Mouse (Mus musculus): ENCODE results near the gene Nanp. TPM values are rescaled to one million over a fixed set of nuclear protein-coding genes. Genes with fewer than 3 reads are reported as not detected.

Gene Nanp
- polyA plus RNA-seq, 1 experiment = 18.4 TPM

DNA sequence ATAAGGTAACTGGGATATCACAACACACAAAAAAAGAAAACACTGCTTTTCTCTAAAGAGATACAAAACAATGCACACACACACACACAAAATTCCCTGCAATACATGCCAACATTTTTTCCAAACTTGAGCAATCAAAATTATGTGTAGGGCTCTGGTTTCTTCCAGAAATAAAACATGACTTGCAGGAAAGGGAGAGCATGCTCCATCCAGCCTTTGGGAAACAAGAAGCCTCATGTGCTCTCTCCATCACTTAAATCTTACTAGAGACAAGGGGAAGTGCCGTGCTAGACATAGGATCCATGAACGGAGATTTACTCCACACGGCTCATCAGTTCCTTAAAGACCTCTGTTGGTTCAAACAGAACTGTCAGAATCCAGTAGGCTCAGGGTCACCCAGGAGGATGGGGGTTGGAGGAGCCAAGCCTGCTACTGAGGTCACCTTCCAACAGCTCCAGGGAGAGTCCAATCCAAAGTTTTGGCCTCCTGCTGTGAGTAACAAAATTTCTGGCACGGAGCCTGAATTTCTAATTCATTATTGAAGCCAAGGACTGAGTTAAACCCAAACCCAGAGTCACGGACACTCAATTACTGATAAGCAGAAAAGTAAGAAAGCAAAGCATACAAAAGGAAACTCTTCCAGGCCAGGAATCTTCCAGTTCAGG, 32.8 kb downstream of the Nanp start:
- no peak for TF ChIP-seq GATA1 (IDR thresholded peaks at IDR 0.05; ENCODE audit: low read length)

GRCm38 (mm10) chr2:151004390-151004789, 34.8 kb downstream of the Nanp start:
- TF ChIP-seq GATA1 (IDR thresholded peaks at IDR 0.05; ENCODE audit: low read length) = no peak

- TF ChIP-seq GATA1 (IDR thresholded peaks at IDR 0.05; ENCODE audit: low read length) = no peak
Measured at GRCm38 (mm10) chr2:151003796-151004195, 35.4 kb downstream of the Nanp start.

- TF ChIP-seq GATA1 (IDR thresholded peaks at IDR 0.05; ENCODE audit: low read length) = no peak
Measured at GRCm38 (mm10) chr2:151001619-151002175, 37.5 kb downstream of the Nanp start.

DNA sequence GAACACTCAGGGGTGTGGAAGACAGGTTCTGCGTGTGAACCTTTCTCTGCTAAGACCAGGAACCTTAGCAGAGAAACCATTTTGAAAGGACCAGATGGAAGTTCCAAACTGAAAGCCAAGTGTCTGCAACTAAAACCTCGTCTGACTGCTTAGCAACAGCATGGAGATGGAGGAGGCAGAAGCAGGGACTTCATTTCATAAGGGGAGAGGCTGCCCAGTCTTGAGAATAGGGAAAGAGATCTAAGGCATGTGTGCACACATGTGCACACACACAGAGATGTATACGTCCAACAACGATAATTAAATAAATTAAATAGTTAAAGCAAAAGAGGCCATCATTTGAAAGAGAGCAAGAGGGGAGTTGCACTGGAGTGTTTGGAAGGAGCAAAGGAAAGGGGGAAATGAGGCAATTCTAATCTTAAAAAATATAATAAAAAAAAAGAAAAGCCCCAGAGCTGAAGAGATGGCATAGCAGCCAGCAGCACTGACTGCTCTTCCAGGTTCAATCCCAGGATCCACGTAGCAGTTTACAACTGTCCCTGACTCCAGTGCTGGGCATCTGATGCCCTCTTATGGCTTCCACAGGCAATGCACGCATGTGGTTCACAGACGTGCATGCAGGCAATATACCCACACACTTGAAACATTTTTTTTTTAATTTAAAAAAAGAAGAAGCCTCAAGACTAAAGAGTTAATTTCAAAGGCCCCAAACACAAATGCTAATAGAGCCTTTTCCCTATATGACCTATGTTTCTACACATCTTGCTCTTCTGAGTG, 38.6 kb downstream of the Nanp start:
- no peak for TF ChIP-seq GATA1 (IDR thresholded peaks at IDR 0.05; ENCODE audit: low read length)

- no peak for TF ChIP-seq GATA1 (IDR thresholded peaks at IDR 0.05; ENCODE audit: low read length)
Measured at GRCm38 (mm10) chr2:150999021-150999420, 40.2 kb downstream of the Nanp start.

- TF ChIP-seq GATA1 (IDR thresholded peaks at IDR 0.05; ENCODE audit: low read length) = no peak
Measured at GRCm38 (mm10) chr2:150997618-150998017, 41.6 kb downstream of the Nanp start.

- TF ChIP-seq GATA1 (IDR thresholded peaks at IDR 0.05; ENCODE audit: low read length) = no peak
Measured at GRCm38 (mm10) chr2:150995324-150995723, 43.9 kb downstream of the Nanp start.

- TF ChIP-seq GATA1 (IDR thresholded peaks at IDR 0.05; ENCODE audit: low read length) = no peak
Measured at GRCm38 (mm10) chr2:150991050-150991449, 48.1 kb downstream of the Nanp start.

- TF ChIP-seq GATA1 (IDR thresholded peaks at IDR 0.05; ENCODE audit: low read length) = no peak
Measured at GRCm38 (mm10) chr2:150990506-150990905, 48.7 kb downstream of the Nanp start.

- TF ChIP-seq GATA1 (IDR thresholded peaks at IDR 0.05; ENCODE audit: low read length) = no peak
Measured at GRCm38 (mm10) chr2:150985359-150985758, 53.8 kb downstream of the Nanp start.

- no peak for TF ChIP-seq GATA1 (IDR thresholded peaks at IDR 0.05; ENCODE audit: low read length)
Measured at GRCm38 (mm10) chr2:150982051-150982450, 57.1 kb downstream of the Nanp start.

DNA sequence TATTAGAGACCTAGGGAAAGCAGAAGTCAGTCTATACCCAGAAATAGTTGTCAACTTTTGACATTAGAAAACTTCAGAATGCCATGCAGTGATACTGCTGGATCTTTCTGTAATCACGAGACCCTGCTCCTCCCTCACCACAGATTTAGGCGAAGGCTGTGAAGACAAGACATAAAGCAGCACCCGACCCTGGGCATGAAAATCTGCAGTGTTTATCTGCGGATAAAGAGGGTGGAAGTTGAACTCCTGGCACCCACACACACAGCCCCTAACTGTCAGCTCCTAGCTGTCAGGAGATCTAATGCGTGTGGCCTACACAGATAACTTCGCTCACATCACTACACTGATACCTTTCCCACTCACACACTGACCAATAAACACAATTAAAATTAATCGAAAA, 57.7 kb downstream of the Nanp start:
- no peak for TF ChIP-seq GATA1 (IDR thresholded peaks at IDR 0.05; ENCODE audit: low read length)

GRCm38 (mm10) chr2:150979861-150980620, 59.2 kb downstream of the Nanp start:
- no peak for TF ChIP-seq GATA1 (IDR thresholded peaks at IDR 0.05; ENCODE audit: low read length)

Other genes with a start within 250 kb of the Nanp start
- gene Abhd12, start 134.7 kb downstream of the Nanp start, polyA plus RNA-seq (2012) = 27.8 and 38.3 TPM in 2 replicates
- 23.6 and 23.9 TPM in 2 replicates for gene Gins1, start 134.0 kb downstream of the Nanp start, polyA plus RNA-seq (2012)
- 9.6 and 11.0 TPM in 2 replicates for gene Ninl, start within 50 bp of the Nanp start, polyA plus RNA-seq (2012)
- gene Gm14151, start 53.0 kb upstream of the Nanp start, polyA plus RNA-seq (2012) = not detected in 2 replicates
- gene Gm14147, start 58.8 kb upstream of the Nanp start, polyA plus RNA-seq (2012) = not detected in 2 replicates

Measured in G1E-ER4 (cell line).